Mouse (Mus musculus) limb, embryonic 15.5 days (tissue): Measurements from ENCODE around the gene Olfr299. TPM values are rescaled to one million over a fixed set of nuclear protein-coding genes. Genes with fewer than 3 reads are reported as not detected.

ENCODE experiments used
- ATAC-seq: fragments of 200-750 bp; cut with Nextera tagmentation; 2 replicates; pipeline ENCODE4 v1.8.0; 2017; ENCODE audit warnings: low read depth, moderate TSS enrichment; ENCODE audit not compliant: insufficient number of reproducible peaks, low FRiP score, low TSS enrichment
- H3K27ac ChIP-seq: fragments of 300-500 bp; sonication (generic); 2 replicates; pipeline ENCODE4 v1.5.1; 2015; ENCODE audit warnings: moderate library complexity, mild to moderate bottlenecking, inconsistent platforms
- H3K27me3 ChIP-seq: fragments of 300-500 bp; sonication (generic); 2 replicates; pipeline ENCODE4 v1.6.1; 2015; ENCODE audit warnings: inconsistent platforms
- H3K36me3 ChIP-seq: fragments of 300-500 bp; sonication (generic); 2 replicates; pipeline ENCODE4 v1.6.1; 2015; ENCODE audit warnings: inconsistent platforms
- H3K4me1 ChIP-seq: fragments of 300-500 bp; sonication (generic); 2 replicates; pipeline ENCODE4 v1.6.1; 2015; ENCODE audit warnings: inconsistent platforms
- H3K4me2 ChIP-seq: fragments of 300-500 bp; sonication (generic); 2 replicates; pipeline ENCODE4 v1.6.1; 2015; ENCODE audit warnings: mild to moderate bottlenecking, inconsistent platforms
- H3K4me3 ChIP-seq: fragments of 300-500 bp; sonication (generic); 2 replicates; pipeline ENCODE4 v1.5.1; 2015; ENCODE audit warnings: mild to moderate bottlenecking, inconsistent platforms
- H3K9ac ChIP-seq: fragments of 300-500 bp; sonication (generic); 2 replicates; pipeline ENCODE4 v1.6.1; 2015; ENCODE audit warnings: inconsistent platforms
- H3K9me3 ChIP-seq: fragments of 300-500 bp; sonication (generic); 2 replicates; pipeline ENCODE4 v1.6.1; 2016; ENCODE audit warnings: inconsistent platforms
- WGBS: fragments of 180-500 bp; shearing (Covaris S2); methylation state at CpG from one replicate; pipeline ENCODE4 v1.1.7; 2015; 5-methylcytosine and 5-hydroxymethylcytosine counted together
- polyA plus RNA-seq: library from polyadenylated mRNA; unstranded; fragments of >200 nt; fragmentation: Nextera tagmentation; extraction: Ambion mirVana; gene quantifications from 2 replicates; pipeline ENCODE4 v1.2.1, GENCODE M21; 2015

Gene Olfr299
- polyA plus RNA-seq = not detected in 2 replicates

GRCm38 (mm10) chr7:86459621-86460020, at the start of gene Olfr299:
TSS of gene Olfr299 (plus strand) at chr7:86459921.
- H3K4me2 ChIP-seq = no peak within 1 kb of the TSS
- H3K9me3 ChIP-seq = no peaks in the 10 kb centered on the region
- H3K4me1 ChIP-seq = no peaks in the 10 kb centered on the region
- H3K36me3 ChIP-seq = no peaks in the 10 kb centered on the region
- H3K27ac ChIP-seq = no peak within 1 kb of the TSS
- WGBS = 83% methylated on average over 1 of the region's 1 CpGs
- no peak within 1 kb of the TSS for H3K4me3 ChIP-seq
- H3K27me3 ChIP-seq = no peaks in the 10 kb centered on the region
- no peak for ATAC-seq
- H3K9ac ChIP-seq = no peak within 1 kb of the TSS

- Histone ChIP-seq H3K9me3 (no peaks in the 10 kb centered on the region), H3K27me3 (no peaks in the 10 kb centered on the region), H3K4me2 (no peak within 1 kb of the TSS), H3K9ac (no peak within 1 kb of the TSS), H3K36me3 (no peaks in the 10 kb centered on the region), H3K27ac (no peak within 1 kb of the TSS), H3K4me1 (no peaks in the 10 kb centered on the region), H3K4me3 (no peak within 1 kb of the TSS)
- ATAC-seq = no peak
- WGBS = 82% methylated on average over 1 of the region's 1 CpGs
Measured at GRCm38 (mm10) chr7:86492384-86492783, 32.7 kb downstream of the Olfr299 start, which contains the start of gene Olfr298. TSS of gene Olfr298 (minus strand) at chr7:86492484.

Other genes starting within 250 kb of the Olfr299 start
- not detected in 2 replicates for gene Vmn2r76, start 213.6 kb upstream of the Olfr299 start, polyA plus RNA-seq
- gene Olfr310, start 182.7 kb upstream of the Olfr299 start, polyA plus RNA-seq = not detected in 2 replicates
- gene Olfr309, start 146.2 kb upstream of the Olfr299 start, polyA plus RNA-seq = not detected in 2 replicates
- gene Olfr308, start 134.3 kb upstream of the Olfr299 start, polyA plus RNA-seq = not detected in 2 replicates
- gene Olfr307, start 122.3 kb upstream of the Olfr299 start, polyA plus RNA-seq = not detected in 2 replicates
- not detected in 2 replicates for gene Olfr305, start 93.0 kb upstream of the Olfr299 start, polyA plus RNA-seq
- not detected in 2 replicates for gene Olfr304, start 73.3 kb upstream of the Olfr299 start, polyA plus RNA-seq
- gene Olfr303, start 62.1 kb upstream of the Olfr299 start, polyA plus RNA-seq = not detected in 2 replicates
- gene Olfr301, start 56.1 kb upstream of the Olfr299 start, polyA plus RNA-seq = not detected in 2 replicates
- gene Olfr298, start 32.6 kb downstream of the Olfr299 start, polyA plus RNA-seq = not detected in 2 replicates
- not detected in 2 replicates for gene Olfr297, start 60.0 kb downstream of the Olfr299 start, polyA plus RNA-seq
- not detected in 2 replicates for gene Olfr295, start 123.9 kb downstream of the Olfr299 start, polyA plus RNA-seq
- not detected in 2 replicates for gene Olfr294, start 156.7 kb downstream of the Olfr299 start, polyA plus RNA-seq
- gene Olfr293, start 189.1 kb downstream of the Olfr299 start, polyA plus RNA-seq = not detected in 2 replicates
- not detected in 2 replicates for gene Olfr292, start 228.4 kb downstream of the Olfr299 start, polyA plus RNA-seq